Mouse (Mus musculus): ENCODE measurements around the gene Sesn2.

GRCm38 (mm10) chr4:132446105-132446504 is 64.2 kb downstream of the Sesn2 start:
- TF ChIP-seq CTCF (IDR thresholded peaks at IDR 0.05; ENCODE audit: low read depth) (no peak), EP300 (IDR thresholded peaks at IDR 0.05; ENCODE audit: low read depth) (no peak)
